Mouse (Mus musculus): ENCODE data around the gene 1700020A23Rik. TPM values are rescaled to one million over a fixed set of nuclear protein-coding genes. Genes with fewer than 3 reads are reported as not detected.
"Not testable (repeated sequence)": the region's sequence is repeated elsewhere in the genome, so short reads cannot be mapped to it uniquely, and the experiment has no call there.

The 1700020A23Rik gene
- 0.38 and 0.55 TPM in 2 replicates for polyA plus RNA-seq (2016; fragmentation: Nextera tagmentation; extraction: Ambion mirVana)

- Histone ChIP-seq H3K27ac (replicated peaks) (no peak within 1 kb of the TSS), H3K27me3 (peaks cover 9% of the 10 kb centered on the region)
These were observed at the start of gene 1700020A23Rik, which contains the start of gene Gm28372 for GRCm38 (mm10) chr2:130404939-130405338. Gene 1700020A23Rik (plus strand): TSS chr2:130405259. Gene Gm28372 (plus strand): TSS chr2:130405239.

GRCm38 (mm10) chr2:130357551-130357950 lies 47.5 kb upstream of the 1700020A23Rik start:
- Histone ChIP-seq H3K9me3 (no peaks in the 10 kb centered on the region), H3K4me3 (no peak overlapping the region), H3K27ac (replicated peaks) (no peak overlapping the region), H3K36me3 (no peaks in the 10 kb centered on the region), H3K9ac (replicated peaks) (no peak overlapping the region), H3K4me2 (replicated peaks) (no peak overlapping the region), H3K27me3 (peaks cover 41% of the 10 kb centered on the region), H3K4me1 (peaks cover 16% of the 10 kb centered on the region)
- no peak for ATAC-seq (ENCODE audit: low FRiP score, low read depth)
- WGBS = 91% methylated on average over 5 of the region's 5 CpGs

More at GRCm38 (mm10) chr2:130404939-130405338, at the start of gene 1700020A23Rik, which contains the start of gene Gm28372:
- Histone ChIP-seq H3K4me1 (peaks cover 13% of the 10 kb centered on the region; the same call in 1 of the 2 replicates), H3K4me3 (no peak within 1 kb of the TSS), H3K36me3 (no peaks in the 10 kb centered on the region), H3K9me3 (no peaks in the 10 kb centered on the region), H3K4me2 (replicated peaks) (no peak within 1 kb of the TSS), H3K9ac (replicated peaks) (no peak within 1 kb of the TSS)
- 93% methylated on average over 1 of the region's 1 CpGs for WGBS
- no peak for ATAC-seq (ENCODE audit: low FRiP score, low read depth)

- H3K36me3 ChIP-seq = no peaks in the 10 kb centered on the region
- no peaks in the 10 kb centered on the region for H3K9me3 ChIP-seq
- H3K27ac ChIP-seq (replicated peaks) = no peak overlapping the region
- 38% methylated on average over 5 of the region's 5 CpGs for WGBS
- H3K4me1 ChIP-seq = peaks cover 16% of the 10 kb centered on the region
- no peak overlapping the region for H3K4me2 ChIP-seq (replicated peaks)
- H3K4me3 ChIP-seq = no peak overlapping the region
- peaks cover 54% of the 10 kb centered on the region for H3K27me3 ChIP-seq
- ATAC-seq (ENCODE audit: low FRiP score, low read depth) = no peak
- H3K9ac ChIP-seq (replicated peaks) = no peak overlapping the region
These were observed 46.2 kb upstream of the 1700020A23Rik start for GRCm38 (mm10) chr2:130358852-130359251.

- H3K9me3 ChIP-seq = no peaks in the 10 kb centered on the region
- H3K4me2 ChIP-seq (replicated peaks) = 0 out of 2 replicates have a peak overlapping the region, but pooled peaks have one; percentile 11
- WGBS = 4% methylated on average over 14 of the region's 14 CpGs
- no peak overlapping the region for H3K4me3 ChIP-seq
- ATAC-seq (ENCODE audit: low FRiP score, low read depth) = no peak
- H3K27me3 ChIP-seq = peaks cover 66% of the 10 kb centered on the region
- no peak overlapping the region for H3K9ac ChIP-seq (replicated peaks)
- no peaks in the 10 kb centered on the region for H3K36me3 ChIP-seq
- H3K27ac ChIP-seq (replicated peaks) = no peak overlapping the region
- H3K4me1 ChIP-seq = peaks cover 23% of the 10 kb centered on the region
These were observed 42.5 kb upstream of the 1700020A23Rik start for GRCm38 (mm10) chr2:130362511-130363026.

- peak overlapping the region; percentile 32; the same call in 1 of the 2 replicates for H3K9ac ChIP-seq (replicated peaks)
- H3K27ac ChIP-seq (replicated peaks) = no peak overlapping the region
- no peaks in the 10 kb centered on the region for H3K9me3 ChIP-seq
- peak overlapping the region; percentile 58 for H3K4me2 ChIP-seq (replicated peaks)
- peaks cover 46% of the 10 kb centered on the region for H3K27me3 ChIP-seq
- H3K4me3 ChIP-seq = peak overlapping the region; percentile 36
- WGBS = 7% methylated on average over 30 of the region's 30 CpGs
- peaks cover 18% of the 10 kb centered on the region for H3K4me1 ChIP-seq
- ATAC-seq (ENCODE audit: low FRiP score, low read depth) = no peak
- no peaks in the 10 kb centered on the region for H3K36me3 ChIP-seq
These were observed 39.6 kb upstream of the 1700020A23Rik start for GRCm38 (mm10) chr2:130365211-130366094.

- peaks cover 11% of the 10 kb centered on the region for H3K4me1 ChIP-seq
- H3K27ac ChIP-seq (replicated peaks) = no peak overlapping the region
- no peak overlapping the region for H3K9ac ChIP-seq (replicated peaks)
- no peak for ATAC-seq (ENCODE audit: low FRiP score, low read depth)
- peaks cover 27% of the 10 kb centered on the region for H3K27me3 ChIP-seq
- H3K36me3 ChIP-seq = no peaks in the 10 kb centered on the region
- no peaks in the 10 kb centered on the region for H3K9me3 ChIP-seq
- no peak overlapping the region for H3K4me3 ChIP-seq
- H3K4me2 ChIP-seq (replicated peaks) = no peak overlapping the region
- WGBS = 77% methylated on average over 4 of the region's 4 CpGs
These were observed 37.7 kb upstream of the 1700020A23Rik start for GRCm38 (mm10) chr2:130367386-130367785.

- ATAC-seq (ENCODE audit: low FRiP score, low read depth) = not testable (repeated sequence)
- WGBS = 63% methylated on average over 1 of the region's 1 CpGs
These were observed 32.0 kb upstream of the 1700020A23Rik start for GRCm38 (mm10) chr2:130373026-130373425.

GRCm38 (mm10) chr2:130374951-130375350 lies 30.1 kb upstream of the 1700020A23Rik start:
- no peak overlapping the region for H3K4me2 ChIP-seq (replicated peaks)
- H3K9ac ChIP-seq (replicated peaks) = no peak overlapping the region
- peaks cover 3% of the 10 kb centered on the region; the same call in 1 of the 2 replicates for H3K4me1 ChIP-seq
- H3K4me3 ChIP-seq = no peak overlapping the region
- 85% methylated on average over 4 of the region's 4 CpGs for WGBS
- ATAC-seq (ENCODE audit: low FRiP score, low read depth) = no peak
- no peak overlapping the region for H3K27ac ChIP-seq (replicated peaks)
- H3K27me3 ChIP-seq = no peaks in the 10 kb centered on the region
- H3K9me3 ChIP-seq = no peaks in the 10 kb centered on the region
- H3K36me3 ChIP-seq = no peaks in the 10 kb centered on the region

More at GRCm38 (mm10) chr2:130373026-130373425, 32.0 kb upstream of the 1700020A23Rik start:
- H3K4me3 ChIP-seq; H3K36me3 ChIP-seq; H3K9me3 ChIP-seq; H3K4me1 ChIP-seq; H3K4me2 ChIP-seq (replicated peaks); H3K9ac ChIP-seq (replicated peaks); H3K27ac ChIP-seq (replicated peaks); H3K27me3 ChIP-seq: not testable (repeated sequence)

GRCm38 (mm10) chr2:130383205-130383604 lies 21.9 kb upstream of the 1700020A23Rik start:
- H3K4me2 ChIP-seq (replicated peaks) = no peak overlapping the region
- WGBS = 52% methylated on average over 3 of the region's 3 CpGs
- H3K4me3 ChIP-seq = no peak overlapping the region
- no peaks in the 10 kb centered on the region for H3K36me3 ChIP-seq
- no peak overlapping the region for H3K9ac ChIP-seq (replicated peaks)
- no peak overlapping the region for H3K27ac ChIP-seq (replicated peaks)
- no peaks in the 10 kb centered on the region for H3K9me3 ChIP-seq
- no peaks in the 10 kb centered on the region for H3K4me1 ChIP-seq
- no peak for ATAC-seq (ENCODE audit: low FRiP score, low read depth)
- no peaks in the 10 kb centered on the region for H3K27me3 ChIP-seq

GRCm38 (mm10) chr2:130383895-130384294 lies 21.2 kb upstream of the 1700020A23Rik start:
- no peak overlapping the region for H3K4me2 ChIP-seq (replicated peaks)
- H3K36me3 ChIP-seq = no peaks in the 10 kb centered on the region
- no peak for ATAC-seq (ENCODE audit: low FRiP score, low read depth)
- H3K27ac ChIP-seq (replicated peaks) = no peak overlapping the region
- WGBS = 81% methylated on average over 6 of the region's 6 CpGs
- no peak overlapping the region for H3K4me3 ChIP-seq
- no peaks in the 10 kb centered on the region for H3K4me1 ChIP-seq
- no peaks in the 10 kb centered on the region for H3K27me3 ChIP-seq
- no peak overlapping the region for H3K9ac ChIP-seq (replicated peaks)
- no peaks in the 10 kb centered on the region for H3K9me3 ChIP-seq

GRCm38 (mm10) chr2:130386212-130386611 lies 18.8 kb upstream of the 1700020A23Rik start:
- Histone ChIP-seq H3K4me1 (no peaks in the 10 kb centered on the region), H3K27me3 (no peaks in the 10 kb centered on the region), H3K4me2 (replicated peaks) (no peak overlapping the region), H3K9me3 (no peaks in the 10 kb centered on the region), H3K4me3 (no peak overlapping the region), H3K27ac (replicated peaks) (no peak overlapping the region), H3K36me3 (no peaks in the 10 kb centered on the region), H3K9ac (replicated peaks) (no peak overlapping the region)
- no peak for ATAC-seq (ENCODE audit: low FRiP score, low read depth)
- 89% methylated on average over 1 of the region's 1 CpGs for WGBS

GRCm38 (mm10) chr2:130388796-130389195 lies 16.3 kb upstream of the 1700020A23Rik start:
- Histone ChIP-seq H3K4me3 (no peak overlapping the region), H3K27ac (replicated peaks) (no peak overlapping the region), H3K9me3 (no peaks in the 10 kb centered on the region), H3K4me1 (no peaks in the 10 kb centered on the region), H3K9ac (replicated peaks) (no peak overlapping the region), H3K27me3 (no peaks in the 10 kb centered on the region), H3K36me3 (peaks cover 7% of the 10 kb centered on the region; the same call in 1 of the 2 replicates), H3K4me2 (replicated peaks) (no peak overlapping the region)
- WGBS = 84% methylated on average over 2 of the region's 2 CpGs
- no peak for ATAC-seq (ENCODE audit: low FRiP score, low read depth)
